Mouse (Mus musculus): ENCODE results near the gene Slco3a1. TPM values are rescaled to one million over a fixed set of nuclear protein-coding genes. Genes with fewer than 3 reads are reported as not detected.

Gene Slco3a1
- polyA plus RNA-seq (2015; fragmentation: Nextera tagmentation; extraction: Ambion mirVana), result 6.7 and 6.8 TPM in 2 replicates

DNA sequence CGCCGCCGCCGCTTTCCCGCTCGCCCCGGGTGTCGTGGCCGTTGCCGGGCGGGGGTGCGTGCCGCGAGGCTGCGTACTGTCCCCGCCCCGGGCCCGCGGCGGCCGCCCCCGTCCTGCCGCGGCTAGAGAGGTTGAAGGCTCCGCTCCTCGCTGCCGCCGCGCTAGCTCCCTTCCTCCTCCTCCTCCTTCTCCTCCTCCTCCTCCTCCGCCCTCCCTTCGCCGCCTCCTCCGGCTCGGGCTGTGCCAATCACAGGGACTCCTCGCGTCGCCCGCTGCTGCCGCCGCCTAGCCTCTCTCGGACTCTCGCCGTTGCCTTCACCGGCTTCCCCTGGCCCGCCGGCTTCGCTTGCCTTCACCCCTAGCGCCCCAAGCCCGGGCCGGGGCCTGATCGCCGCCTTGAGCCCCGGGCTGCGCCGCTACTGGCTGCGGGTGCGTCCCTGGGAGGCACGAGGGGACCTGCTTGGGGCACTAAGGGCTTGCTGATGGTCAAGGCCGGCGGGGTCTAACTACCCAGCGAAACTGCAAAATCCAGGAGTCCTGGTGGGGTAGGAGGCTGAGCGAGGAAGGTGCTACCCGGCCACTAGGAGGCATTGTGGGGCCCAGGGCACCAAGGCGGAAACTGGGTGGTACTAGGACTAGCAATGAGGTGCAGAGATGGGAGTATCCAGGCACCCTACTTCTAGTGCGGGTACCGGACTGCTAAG lies at the start of gene Slco3a1:
Slco3a1 (minus strand) TSS at position 173 of the 704 bp plus-strand sequence.
- Histone ChIP-seq H3K36me3 (ENCODE audit: control insufficient read depth, insufficient read depth, low read length) (no peaks in the 10 kb centered on the region), H3K9me3 (ENCODE audit: control insufficient read depth, low read length) (no peaks in the 10 kb centered on the region), H3K4me2 (ENCODE audit: low read depth, low read length) (peak within 1 kb of the TSS; percentile 99), H3K27ac (ENCODE audit: low read length) (peak within 1 kb of the TSS; percentile 61; the same call in 1 of the 2 replicates), H3K27me3 (replicated peaks; ENCODE audit: control insufficient read depth, insufficient read depth, low read length) (peaks cover 17% of the 10 kb centered on the region; the same call in 1 of the 2 replicates), H3K4me3 (ENCODE audit: low read length) (peak within 1 kb of the TSS; percentile 73), H3K4me1 (ENCODE audit: control insufficient read depth, insufficient read depth, low read length) (0 out of 2 replicates have a peak, but pooled peaks cover 3% of the 10 kb centered on the region), H3K9ac (ENCODE audit: low read depth, low read length) (peak within 1 kb of the TSS; percentile 87)
- whole genome bisulfite sequencing, result 1% methylated on average over 65 of the region's 66 CpGs
- ATAC-seq, result peak; percentile 89

DNA sequence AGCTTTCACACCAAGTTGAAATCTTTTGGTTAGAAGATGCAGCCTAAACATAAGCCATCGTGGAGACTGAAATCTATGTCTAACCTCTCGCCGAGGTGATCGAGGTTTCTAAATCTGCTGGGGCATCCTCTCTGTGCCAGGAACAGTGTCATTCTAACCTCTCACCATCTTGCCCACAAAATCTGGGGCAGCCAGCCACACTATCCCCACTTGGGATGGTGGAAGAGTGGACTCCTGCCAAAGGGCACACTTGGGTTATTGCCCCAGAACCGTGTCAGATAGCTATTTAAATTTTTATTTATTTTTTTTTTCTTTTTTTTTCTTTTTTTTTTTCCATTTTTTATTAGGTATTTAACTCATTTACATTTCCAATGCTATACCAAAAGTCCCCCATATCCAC lies 46.4 kb upstream of the Slco3a1 start:
- Histone ChIP-seq H3K9ac (ENCODE audit: low read depth, low read length) (no peak overlapping the region), H3K27me3 (replicated peaks; ENCODE audit: control insufficient read depth, insufficient read depth, low read length) (no peaks in the 10 kb centered on the region), H3K9me3 (ENCODE audit: control insufficient read depth, low read length) (no peaks in the 10 kb centered on the region), H3K36me3 (ENCODE audit: control insufficient read depth, insufficient read depth, low read length) (no peaks in the 10 kb centered on the region), H3K4me2 (ENCODE audit: low read depth, low read length) (no peak overlapping the region), H3K4me3 (ENCODE audit: low read length) (no peak overlapping the region), H3K4me1 (ENCODE audit: control insufficient read depth, insufficient read depth, low read length) (no peaks in the 10 kb centered on the region), H3K27ac (ENCODE audit: low read length) (no peak overlapping the region)
- no peak for ATAC-seq
- WGBS, result 95% methylated on average over 5 of the region's 5 CpGs

DNA sequence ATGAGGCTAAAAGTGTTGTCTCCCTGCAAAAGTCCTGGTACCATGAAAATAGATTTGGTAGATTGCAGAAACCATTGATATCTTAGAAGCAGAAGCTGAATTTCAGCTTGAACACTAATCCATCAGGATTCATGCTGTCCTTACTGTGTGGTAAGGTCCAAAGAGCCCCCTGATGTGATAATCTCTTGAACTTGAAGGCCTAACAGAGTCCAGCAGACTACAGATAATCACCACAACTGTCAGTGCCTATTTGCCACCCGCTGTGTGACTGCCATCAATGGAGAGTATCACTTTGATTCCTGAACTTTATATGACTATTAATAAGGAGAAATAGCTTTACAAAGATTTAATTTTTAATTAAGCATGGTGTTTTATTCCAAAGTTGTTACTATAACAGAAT lies 24.8 kb upstream of the Slco3a1 start:
- Histone ChIP-seq H3K36me3 (ENCODE audit: control insufficient read depth, insufficient read depth, low read length) (no peaks in the 10 kb centered on the region), H3K4me2 (ENCODE audit: low read depth, low read length) (no peak overlapping the region), H3K4me1 (ENCODE audit: control insufficient read depth, insufficient read depth, low read length) (no peaks in the 10 kb centered on the region), H3K9ac (ENCODE audit: low read depth, low read length) (no peak overlapping the region), H3K27ac (ENCODE audit: low read length) (no peak overlapping the region), H3K9me3 (ENCODE audit: control insufficient read depth, low read length) (no peaks in the 10 kb centered on the region), H3K27me3 (replicated peaks; ENCODE audit: control insufficient read depth, insufficient read depth, low read length) (no peaks in the 10 kb centered on the region), H3K4me3 (ENCODE audit: low read length) (no peak overlapping the region)
- no peak for ATAC-seq
- WGBS, result 76% methylated on average over 1 of the region's 1 CpGs

DNA sequence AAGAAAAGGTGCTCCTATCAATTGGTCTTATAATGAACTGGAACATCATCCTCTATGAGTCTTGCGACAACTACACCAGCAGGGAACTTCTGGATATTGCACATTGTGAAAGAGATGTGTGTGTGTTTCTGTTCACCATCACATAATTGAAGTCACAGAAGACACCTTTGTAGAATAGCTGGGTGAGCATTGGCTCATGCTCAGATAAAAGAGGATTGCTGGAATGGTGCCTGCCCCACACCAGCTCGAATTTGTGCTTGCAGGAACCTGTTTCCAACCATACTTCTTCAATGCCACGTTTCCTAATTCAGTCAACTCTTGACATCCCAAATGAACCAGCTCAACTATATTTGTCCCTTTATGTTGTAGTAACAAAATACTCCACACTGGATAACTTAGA lies 21.1 kb upstream of the Slco3a1 start:
- H3K4me2 ChIP-seq (ENCODE audit: low read depth, low read length), result no peak overlapping the region
- H3K36me3 ChIP-seq (ENCODE audit: control insufficient read depth, insufficient read depth, low read length), result no peaks in the 10 kb centered on the region
- H3K9ac ChIP-seq (ENCODE audit: low read depth, low read length), result no peak overlapping the region
- no peaks in the 10 kb centered on the region for H3K4me1 ChIP-seq (ENCODE audit: control insufficient read depth, insufficient read depth, low read length)
- H3K27ac ChIP-seq (ENCODE audit: low read length), result no peak overlapping the region
- no peak overlapping the region for H3K4me3 ChIP-seq (ENCODE audit: low read length)
- H3K27me3 ChIP-seq (replicated peaks; ENCODE audit: control insufficient read depth, insufficient read depth, low read length), result no peaks in the 10 kb centered on the region
- no peak for ATAC-seq
- WGBS, result 68% methylated on average over 3 of the region's 3 CpGs
- H3K9me3 ChIP-seq (ENCODE audit: control insufficient read depth, low read length), result no peaks in the 10 kb centered on the region

DNA sequence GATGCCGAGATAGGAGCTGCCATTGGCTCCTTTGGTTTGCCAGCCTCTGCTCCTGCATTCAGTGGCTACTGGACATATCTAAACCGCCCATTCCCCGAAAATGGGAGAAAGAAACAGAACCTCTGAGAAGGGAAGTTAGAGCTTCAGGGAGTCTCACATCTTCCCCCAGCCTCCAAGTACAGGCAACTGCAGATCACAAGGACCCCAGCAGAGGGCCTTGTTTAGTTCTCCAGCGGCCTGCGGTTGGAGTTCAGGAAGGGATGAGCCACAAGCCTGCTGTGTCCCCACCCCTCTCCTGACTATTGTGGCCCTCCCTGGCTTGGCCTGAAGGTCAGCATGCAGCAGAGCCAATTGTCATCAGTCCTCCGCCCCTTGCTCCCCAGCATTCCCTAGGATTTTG lies 836 bp upstream of the Slco3a1 start:
- Histone ChIP-seq H3K27me3 (replicated peaks; ENCODE audit: control insufficient read depth, insufficient read depth, low read length) (peaks cover 17% of the 10 kb centered on the region; the same call in 1 of the 2 replicates), H3K9ac (ENCODE audit: low read depth, low read length) (0 out of 2 replicates have a peak overlapping the region, but pooled peaks have one; percentile 87), H3K4me2 (ENCODE audit: low read depth, low read length) (peak overlapping the region; percentile 99), H3K9me3 (ENCODE audit: control insufficient read depth, low read length) (no peaks in the 10 kb centered on the region), H3K4me1 (ENCODE audit: control insufficient read depth, insufficient read depth, low read length) (0 out of 2 replicates have a peak, but pooled peaks cover 2% of the 10 kb centered on the region), H3K27ac (ENCODE audit: low read length) (no peak overlapping the region), H3K4me3 (ENCODE audit: low read length) (peak overlapping the region; percentile 73), H3K36me3 (ENCODE audit: control insufficient read depth, insufficient read depth, low read length) (no peaks in the 10 kb centered on the region)
- WGBS, result 24% methylated on average over 6 of the region's 6 CpGs
- 0 out of 2 replicates have a peak, but pooled peaks have one; percentile 6 for ATAC-seq

DNA sequence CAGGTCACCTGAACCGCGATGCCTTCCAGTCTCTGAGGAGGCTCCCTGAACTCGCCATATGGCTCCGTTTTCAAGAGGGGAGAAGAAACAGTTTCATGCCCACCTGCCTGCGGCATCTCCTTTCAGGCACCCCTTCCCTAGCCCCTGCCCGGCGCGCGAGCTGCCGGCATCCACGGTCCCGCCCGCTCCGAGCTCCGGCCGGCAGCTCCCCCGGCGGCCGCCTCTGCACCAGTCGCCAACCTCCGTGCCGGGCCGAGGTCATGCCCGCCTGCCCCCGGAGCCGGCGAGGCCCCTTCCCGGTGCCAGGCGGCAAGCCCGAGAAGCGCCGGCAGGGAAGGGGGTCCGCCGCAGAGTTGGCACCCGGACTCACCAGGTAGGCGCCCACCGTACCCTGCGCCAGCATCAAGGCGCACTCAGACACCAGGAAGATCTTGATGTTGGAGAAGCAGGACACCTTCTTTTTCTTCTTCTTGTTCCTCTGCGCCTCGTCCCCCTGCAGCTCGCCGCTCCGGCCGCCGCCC lies 479 bp downstream of the Slco3a1 start:
- 0 out of 2 replicates have a peak, but pooled peaks cover 7% of the 10 kb centered on the region for H3K4me1 ChIP-seq (ENCODE audit: control insufficient read depth, insufficient read depth, low read length)
- H3K4me3 ChIP-seq (ENCODE audit: low read length), result peak overlapping the region; percentile 73
- peaks cover 17% of the 10 kb centered on the region; the same call in 1 of the 2 replicates for H3K27me3 ChIP-seq (replicated peaks; ENCODE audit: control insufficient read depth, insufficient read depth, low read length)
- under 1% methylated on average over 39 of the region's 46 CpGs for WGBS
- peak; percentile 55 for ATAC-seq
- no peaks in the 10 kb centered on the region for H3K9me3 ChIP-seq (ENCODE audit: control insufficient read depth, low read length)
- H3K36me3 ChIP-seq (ENCODE audit: control insufficient read depth, insufficient read depth, low read length), result no peaks in the 10 kb centered on the region
- peak overlapping the region; percentile 99 for H3K4me2 ChIP-seq (ENCODE audit: low read depth, low read length)
- 0 out of 2 replicates have a peak overlapping the region, but pooled peaks have one; percentile 41 for H3K27ac ChIP-seq (ENCODE audit: low read length)
- peak overlapping the region; percentile 87 for H3K9ac ChIP-seq (ENCODE audit: low read depth, low read length)

DNA sequence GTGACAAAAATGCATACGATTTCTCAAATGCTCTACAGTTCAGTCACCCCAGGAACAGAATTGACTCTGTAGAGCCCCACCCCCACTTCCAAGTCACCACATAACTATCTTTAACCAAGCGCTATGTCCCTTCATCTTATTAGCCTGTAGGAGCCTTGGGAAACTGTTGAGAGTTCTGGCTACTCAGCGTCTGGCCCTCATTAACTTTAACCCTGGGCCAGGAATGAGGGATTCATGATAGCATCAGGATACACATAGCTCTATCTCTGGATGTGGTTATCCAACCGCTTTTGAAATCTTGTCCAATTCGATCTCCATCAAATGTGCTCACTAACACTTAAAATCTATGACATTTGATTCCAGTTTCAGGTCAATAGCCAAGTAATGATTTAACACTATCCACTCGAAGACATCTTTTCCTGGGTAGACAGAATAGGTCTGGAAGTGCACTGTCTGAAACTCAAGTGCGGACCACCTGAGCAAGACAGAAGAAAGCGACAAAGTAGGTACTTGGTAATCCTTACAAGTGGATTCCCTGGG lies 1.4 kb downstream of the Slco3a1 start:
- no peak for ATAC-seq
- no peak overlapping the region for H3K9ac ChIP-seq (ENCODE audit: low read depth, low read length)

DNA sequence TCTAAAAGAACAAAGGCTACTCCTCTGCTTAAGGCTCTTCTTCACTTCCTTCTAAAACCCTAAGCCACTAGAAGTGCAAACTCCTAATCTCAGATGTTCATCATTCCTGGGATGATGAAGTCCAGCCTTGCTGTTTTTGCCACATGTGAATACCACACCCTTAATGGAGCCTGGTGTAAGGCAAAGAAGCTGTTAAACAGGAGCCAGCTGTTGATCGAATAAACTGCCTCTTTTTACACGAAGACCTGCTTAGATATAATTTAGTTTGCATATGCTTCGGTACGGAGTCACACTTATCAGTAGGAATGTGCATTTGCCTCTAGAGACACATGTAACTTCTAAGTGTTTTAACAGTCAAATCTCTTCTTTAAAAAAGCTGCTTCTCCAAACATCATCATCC lies 2.0 kb downstream of the Slco3a1 start:
- H3K4me2 ChIP-seq (ENCODE audit: low read depth, low read length), result no peak overlapping the region
- peaks cover 17% of the 10 kb centered on the region; the same call in 1 of the 2 replicates for H3K27me3 ChIP-seq (replicated peaks; ENCODE audit: control insufficient read depth, insufficient read depth, low read length)
- ATAC-seq, result no peak
- no peaks in the 10 kb centered on the region for H3K36me3 ChIP-seq (ENCODE audit: control insufficient read depth, insufficient read depth, low read length)
- H3K4me3 ChIP-seq (ENCODE audit: low read length), result no peak overlapping the region
- WGBS, result 48% methylated on average over 4 of the region's 4 CpGs
- H3K4me1 ChIP-seq (ENCODE audit: control insufficient read depth, insufficient read depth, low read length), result 0 out of 2 replicates have a peak, but pooled peaks cover 7% of the 10 kb centered on the region
- no peak overlapping the region for H3K27ac ChIP-seq (ENCODE audit: low read length)
- no peak overlapping the region for H3K9ac ChIP-seq (ENCODE audit: low read depth, low read length)
- no peaks in the 10 kb centered on the region for H3K9me3 ChIP-seq (ENCODE audit: control insufficient read depth, low read length)

More for the DNA sequence above, 1.4 kb downstream of the Slco3a1 start:
- peak overlapping the region; percentile 99; the same call in 1 of the 2 replicates for H3K4me2 ChIP-seq (ENCODE audit: low read depth, low read length)
- H3K36me3 ChIP-seq (ENCODE audit: control insufficient read depth, insufficient read depth, low read length), result no peaks in the 10 kb centered on the region
- H3K4me1 ChIP-seq (ENCODE audit: control insufficient read depth, insufficient read depth, low read length), result 0 out of 2 replicates have a peak, but pooled peaks cover 7% of the 10 kb centered on the region
- H3K27ac ChIP-seq (ENCODE audit: low read length), result no peak overlapping the region
- peaks cover 17% of the 10 kb centered on the region; the same call in 1 of the 2 replicates for H3K27me3 ChIP-seq (replicated peaks; ENCODE audit: control insufficient read depth, insufficient read depth, low read length)
- 70% methylated on average over 8 of the region's 8 CpGs for WGBS
- H3K4me3 ChIP-seq (ENCODE audit: low read length), result peak overlapping the region; percentile 73
- no peaks in the 10 kb centered on the region for H3K9me3 ChIP-seq (ENCODE audit: control insufficient read depth, low read length)

DNA sequence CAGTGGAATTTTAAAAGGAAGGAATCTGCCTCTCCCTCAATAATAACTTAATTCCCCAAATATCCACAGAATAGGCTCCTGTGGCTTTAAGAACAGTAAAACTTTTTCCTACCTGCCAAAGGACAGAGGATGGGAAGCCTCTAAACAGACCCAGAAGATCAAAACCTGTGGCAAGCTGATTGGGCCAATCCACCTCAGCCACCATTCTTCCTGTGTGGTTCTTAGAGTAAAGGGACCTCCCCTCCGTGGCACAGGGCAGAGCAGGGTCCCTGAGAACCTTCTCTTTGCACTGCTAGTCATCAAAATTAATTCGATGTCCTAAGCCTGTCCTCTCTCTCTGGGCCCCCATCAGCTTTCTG lies 2.6 kb downstream of the Slco3a1 start:
- no peak overlapping the region for H3K4me3 ChIP-seq (ENCODE audit: low read length)
- 60% methylated on average over 2 of the region's 2 CpGs for WGBS

More for the DNA sequence above, 2.6 kb downstream of the Slco3a1 start:
- H3K36me3 ChIP-seq (ENCODE audit: control insufficient read depth, insufficient read depth, low read length), result no peaks in the 10 kb centered on the region
- H3K4me1 ChIP-seq (ENCODE audit: control insufficient read depth, insufficient read depth, low read length), result 0 out of 2 replicates have a peak, but pooled peaks cover 7% of the 10 kb centered on the region
- H3K9ac ChIP-seq (ENCODE audit: low read depth, low read length), result no peak overlapping the region
- no peak overlapping the region for H3K27ac ChIP-seq (ENCODE audit: low read length)
- H3K27me3 ChIP-seq (replicated peaks; ENCODE audit: control insufficient read depth, insufficient read depth, low read length), result peaks cover 17% of the 10 kb centered on the region; the same call in 1 of the 2 replicates
- H3K9me3 ChIP-seq (ENCODE audit: control insufficient read depth, low read length), result no peaks in the 10 kb centered on the region
- no peak for ATAC-seq
- no peak overlapping the region for H3K4me2 ChIP-seq (ENCODE audit: low read depth, low read length)
